Mouse (Mus musculus) stomach, postnatal 0 days (tissue): ENCODE measurements around the gene Cds2. TPM values are rescaled to one million over a fixed set of nuclear protein-coding genes. Genes with fewer than 3 reads are reported as not detected.

Experiments used
- ATAC-seq: fragments of 200-750 bp; cut with Nextera tagmentation; 2 replicates; pipeline ENCODE4 v1.8.0; 2017; ENCODE audit not compliant: low FRiP score, low TSS enrichment
- DNase-seq: peaks from one replicate; pipeline ENCODE4 v3.0.0-alpha.2; 2016; ENCODE audit warnings: low spot score
- H3K27ac ChIP-seq: fragments of 300-500 bp; sonication (generic); replicated peaks from 2 replicates; pipeline ENCODE4 v1.5.1; 2014; ENCODE audit warnings: mild to moderate bottlenecking, control low read depth
- H3K27me3 ChIP-seq: fragments of 300-500 bp; sonication (generic); 2 replicates; pipeline ENCODE4 v1.6.1; 2014; ENCODE audit warnings: low read length; ENCODE audit not compliant: control insufficient read depth, insufficient read depth
- H3K36me3 ChIP-seq: fragments of 300-500 bp; sonication (generic); 2 replicates; pipeline ENCODE4 v1.6.1; 2014; ENCODE audit warnings: low read length, mixed read lengths; ENCODE audit not compliant: control insufficient read depth, insufficient read depth
- H3K4me1 ChIP-seq: fragments of 300-500 bp; sonication (generic); replicated peaks from 2 replicates; pipeline ENCODE4 v1.6.1; 2014; ENCODE audit warnings: antibody characterized with exemption; ENCODE audit not compliant: control insufficient read depth, insufficient read depth
- H3K4me2 ChIP-seq: fragments of 300-500 bp; sonication (generic); replicated peaks from 2 replicates; pipeline ENCODE4 v1.6.1; 2014; ENCODE audit warnings: low read depth, mild to moderate bottlenecking, control low read depth, moderate library complexity
- H3K4me3 ChIP-seq: fragments of 300-500 bp; sonication (generic); 2 replicates; pipeline ENCODE4 v1.5.1; 2014; ENCODE audit warnings: low read depth, low read length, control low read depth
- H3K9ac ChIP-seq: fragments of 300-500 bp; sonication (generic); 2 replicates; pipeline ENCODE4 v1.6.1; 2014; ENCODE audit warnings: mild to moderate bottlenecking, low read length, control low read depth, mixed read lengths
- H3K9me3 ChIP-seq: fragments of 300-500 bp; sonication (generic); 2 replicates; pipeline ENCODE4 v1.6.1; 2016; ENCODE audit warnings: low read length; ENCODE audit not compliant: control insufficient read depth
- CTCF ChIP-seq: IDR thresholded peaks from 2 replicates; pipeline ENCODE4 v1.5.1; 2016; ENCODE audit warnings: antibody characterized with exemption, low read depth, mild to moderate bottlenecking, moderate library complexity
- EP300 ChIP-seq: optimal IDR thresholded peaks from 2 replicates; pipeline ENCODE3; 2016; ENCODE audit warnings: antibody characterized with exemption
- WGBS: fragments of 180-500 bp; shearing (Covaris S2); extraction: QIAGEN DNeasy Blood & Tissue Kit; methylation state at CpG from one replicate; pipeline ENCODE4 v1.1.7; 2014; 5-methylcytosine and 5-hydroxymethylcytosine counted together
- polyA plus RNA-seq: library from polyadenylated mRNA; unstranded; fragments of >200 nt; fragmentation: Nextera tagmentation; extraction: Ambion mirVana; gene quantifications from 2 replicates; pipeline ENCODE4 v1.2.1, GENCODE M21; 2015

Gene Cds2
- polyA plus RNA-seq, 1 experiment from 2014 or later, result 12.6 TPM

- Histone ChIP-seq H3K9me3 (no peaks in the 10 kb centered on the region), H3K4me2 (peak overlapping the region; percentile 89)
Observed at GRCm38 (mm10) chr2:132263421-132264265, 695 bp downstream of the Cds2 start.

DNA sequence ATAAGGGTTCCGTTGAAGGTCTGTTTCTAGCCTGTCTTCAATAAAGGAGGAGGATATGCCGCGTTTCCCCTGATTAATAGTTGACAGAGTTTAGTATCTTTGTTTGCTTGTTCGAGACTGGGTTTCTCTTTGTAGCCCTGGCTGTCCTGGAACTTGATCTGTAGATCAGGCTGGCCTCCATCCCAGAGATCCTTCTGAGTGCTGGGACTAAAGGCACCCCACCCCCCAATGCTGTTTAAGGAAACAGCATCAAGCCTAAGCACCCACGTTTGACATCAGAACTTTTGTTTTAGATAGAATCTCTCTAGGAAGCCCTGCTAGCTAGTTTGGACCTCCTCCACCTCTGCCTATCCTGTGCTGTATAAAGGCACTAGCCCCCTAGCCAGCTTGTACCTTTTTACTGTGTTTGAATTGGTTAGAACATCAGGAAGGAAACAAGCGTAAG is 1.3 kb downstream of the Cds2 start:
- Histone ChIP-seq H3K4me2 (peak overlapping the region; percentile 89), H3K9ac (no peak overlapping the region; the same call in 1 of the 2 replicates), H3K4me3 (peak overlapping the region; percentile 96), H3K9me3 (no peaks in the 10 kb centered on the region), H3K36me3 (no peaks in the 10 kb centered on the region), H3K27me3 (no peaks in the 10 kb centered on the region), H3K27ac (no peak overlapping the region), H3K4me1 (no peaks in the 10 kb centered on the region)
- no peak for DNase-seq
- ATAC-seq, result no peak
- TF ChIP-seq EP300, result no peak
- no peak for TF ChIP-seq CTCF
- WGBS, result 17% methylated on average over 6 of the region's 6 CpGs

More at GRCm38 (mm10) chr2:132263421-132264265, 695 bp downstream of the Cds2 start:
- no peaks in the 10 kb centered on the region for H3K4me1 ChIP-seq
- H3K27ac ChIP-seq, result peak overlapping the region; percentile 81
- DNase-seq (peak; percentile 34), ATAC-seq (peak; percentile 16; the same call in 1 of the 2 replicates)
- H3K9ac ChIP-seq, result peak overlapping the region; percentile 91
- peak overlapping the region; percentile 96 for H3K4me3 ChIP-seq
- TF ChIP-seq EP300 (no peak), CTCF (no peak)
- 1% methylated on average over 47 of the region's 47 CpGs for WGBS
- H3K27me3 ChIP-seq, result no peaks in the 10 kb centered on the region
- H3K36me3 ChIP-seq, result no peaks in the 10 kb centered on the region

DNA sequence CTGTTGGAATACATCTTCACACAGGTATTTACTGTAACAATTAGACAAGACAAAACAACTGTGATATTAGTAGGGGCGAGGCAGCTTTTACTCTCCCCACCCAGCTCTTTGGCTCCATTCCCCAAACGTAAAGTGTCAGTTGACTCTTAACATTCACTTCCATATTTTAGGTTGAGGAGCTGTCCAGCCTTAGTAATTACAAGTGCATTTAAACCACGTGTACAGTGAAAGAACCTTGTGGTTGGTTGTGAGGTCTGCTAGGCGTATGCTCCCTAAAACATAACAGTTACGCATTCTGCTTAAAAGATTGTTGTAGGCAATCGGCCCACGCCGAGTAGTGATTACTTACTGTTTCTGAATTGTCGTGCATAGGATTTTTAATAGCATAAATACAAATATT is 2.2 kb downstream of the Cds2 start:
- WGBS, result 71% methylated on average over 9 of the region's 9 CpGs
- Histone ChIP-seq H3K9me3 (no peaks in the 10 kb centered on the region), H3K4me3 (no peak overlapping the region), H3K4me2 (no peak overlapping the region), H3K36me3 (no peaks in the 10 kb centered on the region), H3K4me1 (no peaks in the 10 kb centered on the region), H3K27ac (no peak overlapping the region), H3K27me3 (no peaks in the 10 kb centered on the region), H3K9ac (no peak overlapping the region)
- ATAC-seq (no peak), DNase-seq (no peak)
- TF ChIP-seq EP300 (no peak), CTCF (no peak)

- WGBS, result 89% methylated on average over 3 of the region's 3 CpGs
- ATAC-seq (no peak), DNase-seq (no peak)
- Histone ChIP-seq H3K4me3 (no peak overlapping the region), H3K4me2 (no peak overlapping the region), H3K9ac (no peak overlapping the region), H3K27me3 (no peaks in the 10 kb centered on the region), H3K36me3 (no peaks in the 10 kb centered on the region), H3K9me3 (no peaks in the 10 kb centered on the region), H3K4me1 (no peaks in the 10 kb centered on the region), H3K27ac (no peak overlapping the region)
- TF ChIP-seq EP300 (no peak), CTCF (no peak)
Observed at GRCm38 (mm10) chr2:132266086-132266485, 3.1 kb downstream of the Cds2 start.

DNA sequence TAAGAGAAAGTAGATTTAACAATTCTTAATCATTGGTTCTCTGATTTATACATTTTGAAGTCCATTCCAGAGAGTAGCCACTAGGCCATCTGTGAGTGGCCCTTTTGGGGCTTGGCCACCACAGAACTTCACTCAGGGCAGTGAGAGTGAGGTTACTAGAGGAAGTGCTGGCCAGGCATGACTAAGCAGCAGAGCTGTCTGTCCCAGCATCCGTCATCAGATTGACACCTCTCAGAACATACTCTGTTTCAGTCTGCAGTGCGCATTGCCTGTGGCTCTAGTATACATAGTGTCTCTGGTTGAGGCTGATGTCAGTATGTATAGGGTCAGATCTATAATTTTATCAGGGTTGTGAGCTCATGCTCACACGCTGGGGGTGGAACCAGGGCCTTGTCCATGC is 6.3 kb downstream of the Cds2 start:
- no peaks in the 10 kb centered on the region for H3K36me3 ChIP-seq
- H3K9ac ChIP-seq, result no peak overlapping the region
- no peaks in the 10 kb centered on the region for H3K9me3 ChIP-seq
- no peak overlapping the region for H3K4me3 ChIP-seq
- H3K4me2 ChIP-seq, result no peak overlapping the region
- H3K4me1 ChIP-seq, result no peaks in the 10 kb centered on the region
- no peak for DNase-seq
- H3K27ac ChIP-seq, result no peak overlapping the region
- 80% methylated on average over 3 of the region's 3 CpGs for WGBS
- peak; percentile 89 for ATAC-seq
- H3K27me3 ChIP-seq, result no peaks in the 10 kb centered on the region
- no peak for TF ChIP-seq EP300

DNA sequence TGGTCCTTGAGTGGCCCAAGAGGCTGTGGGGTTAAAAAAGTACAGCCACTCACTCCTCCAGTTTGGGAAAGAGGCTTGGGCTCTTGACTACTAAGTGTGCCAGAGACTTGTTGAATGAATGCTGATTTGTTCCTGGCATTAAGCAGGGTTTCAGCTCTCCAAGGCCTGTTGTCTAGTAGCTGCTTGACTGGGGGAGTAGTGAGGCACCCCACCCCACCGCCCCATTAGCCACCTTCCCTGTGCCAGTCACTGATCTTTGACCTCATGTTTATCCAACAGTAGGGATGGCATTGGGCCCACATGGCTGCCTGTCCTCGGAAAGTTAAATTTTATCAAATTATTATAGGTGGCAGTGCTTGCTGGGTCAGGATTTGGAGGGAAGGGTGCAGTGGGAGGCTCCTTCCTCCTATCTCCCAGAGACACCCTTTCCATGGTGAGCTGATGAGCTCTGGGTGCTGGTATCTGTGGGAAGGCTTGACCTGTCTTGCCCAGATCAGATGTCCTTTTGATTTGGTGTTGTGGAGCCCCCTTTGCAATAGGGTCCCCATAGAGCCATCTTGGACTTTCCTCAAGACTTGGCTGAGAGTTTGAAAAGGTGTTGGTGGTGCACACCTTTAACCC is 7.5 kb downstream of the Cds2 start:
- Histone ChIP-seq H3K9me3 (no peaks in the 10 kb centered on the region), H3K4me3 (no peak overlapping the region)
- no peak for DNase-seq

More for the DNA sequence above, 7.5 kb downstream of the Cds2 start:
- Histone ChIP-seq H3K4me1 (no peaks in the 10 kb centered on the region), H3K4me2 (no peak overlapping the region), H3K36me3 (no peaks in the 10 kb centered on the region), H3K27ac (no peak overlapping the region), H3K27me3 (no peaks in the 10 kb centered on the region), H3K9ac (no peak overlapping the region)
- TF ChIP-seq CTCF, result no peak
- TF ChIP-seq EP300, result no peak
- no peak for ATAC-seq
- 55% methylated on average over 2 of the region's 2 CpGs for WGBS
